Mouse (Mus musculus) adrenal gland (tissue): Measurements from ENCODE around the gene B020031M17Rik.
"Not testable (repeated sequence)": the region's sequence is repeated elsewhere in the genome, so short reads cannot be mapped to it uniquely, and the experiment has no call there.

Experiments
- intact Hi-C: fragments of 180-260 bp; cut with DNase I; formaldehyde crosslinking; loops from one replicate; pipeline ENCODE4 v1.15.1; 2025
- long read RNA-seq, 2 experiments: library from polyadenylated mRNA; unstranded; transcript quantifications; one replicate each; pipeline ENCODE4 v2.0.0; 2020; ENCODE audit warnings: borderline replicate concordance in 1 of 2; ENCODE audit not compliant: insufficient replicate concordance in 1 of 2

B020031M17Rik gene
- long read RNA-seq, experiment 1 = 0 reads
- long read RNA-seq, experiment 2 = 0 reads

DNA sequence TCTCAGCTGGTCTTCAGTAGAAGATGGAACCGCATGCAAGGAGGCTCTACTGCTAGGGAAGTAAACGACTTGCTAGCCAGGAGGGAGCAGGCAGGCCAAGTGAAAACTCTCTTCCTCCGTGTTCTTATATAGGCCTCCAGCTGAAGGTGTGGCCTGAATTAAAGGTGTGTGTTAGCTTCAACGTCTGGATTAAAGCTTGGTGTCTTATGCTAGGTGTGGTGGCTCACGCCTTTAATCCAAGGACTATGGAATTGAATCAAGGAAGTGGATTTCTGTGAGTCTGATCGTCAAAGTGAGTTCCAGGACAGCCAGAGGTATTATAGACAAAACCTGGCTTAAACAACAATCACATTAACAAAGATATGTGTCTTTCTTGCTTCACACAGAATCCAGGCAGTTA lies at the start of gene B020031M17Rik:
Gene B020031M17Rik, minus strand, starts transcription at position 101 of the 400 bp plus-strand sequence.
- intact Hi-C loops = not testable (repeated sequence)

DNA sequence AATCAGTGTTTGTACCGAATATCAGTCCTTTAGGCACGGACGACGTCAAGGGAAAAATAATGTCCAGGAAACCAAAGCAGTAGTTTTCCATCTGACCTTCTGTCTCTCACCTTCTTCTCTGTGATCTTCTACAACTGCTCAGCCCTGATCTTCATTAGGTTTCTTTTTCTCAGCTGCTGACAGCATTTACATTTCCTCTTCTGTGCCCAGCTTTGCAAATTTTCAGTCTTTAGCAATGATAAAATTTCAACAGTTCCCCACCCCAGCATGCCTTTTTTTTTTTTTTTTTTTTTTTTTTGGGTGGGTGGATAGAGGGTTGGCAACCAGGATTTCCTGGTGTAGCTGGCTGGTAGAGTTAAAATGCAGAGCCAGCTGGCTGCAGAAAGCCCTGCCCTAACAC lies 48.6 kb upstream of the B020031M17Rik start:
- intact Hi-C loops = not testable (repeated sequence)

DNA sequence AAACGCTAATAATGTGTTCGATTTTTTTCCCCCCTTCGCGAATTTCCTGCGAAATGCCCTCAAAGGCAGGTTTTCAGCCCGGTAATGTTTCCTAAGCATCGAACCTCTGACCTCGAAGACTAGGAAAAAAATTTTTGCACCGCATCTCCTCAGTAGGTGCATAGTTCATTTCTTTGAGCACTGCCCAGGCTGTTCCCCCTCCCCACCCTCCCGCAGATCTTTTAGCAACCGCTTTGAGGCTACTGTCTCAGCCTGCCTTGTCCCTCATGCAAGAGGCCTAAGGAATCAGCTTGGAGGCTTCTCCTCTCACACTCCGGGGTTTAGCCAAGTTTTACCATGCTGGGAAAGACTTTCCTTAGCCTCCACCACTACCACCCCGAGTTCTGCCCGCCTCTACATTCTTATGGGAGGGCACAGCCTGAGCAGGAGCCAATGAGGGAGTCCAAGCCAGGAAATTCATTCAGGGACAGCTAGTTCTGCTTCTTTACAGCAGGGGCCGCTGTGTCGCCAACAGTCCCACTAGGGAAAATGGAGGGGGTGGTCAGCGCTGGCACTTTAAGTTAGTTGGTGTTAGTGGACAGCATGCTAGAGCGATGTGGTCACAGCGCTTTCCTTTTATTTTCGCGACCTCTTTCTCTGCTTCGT lies 48.0 kb upstream of the B020031M17Rik start:
- intact Hi-C loops = not testable (repeated sequence)

DNA sequence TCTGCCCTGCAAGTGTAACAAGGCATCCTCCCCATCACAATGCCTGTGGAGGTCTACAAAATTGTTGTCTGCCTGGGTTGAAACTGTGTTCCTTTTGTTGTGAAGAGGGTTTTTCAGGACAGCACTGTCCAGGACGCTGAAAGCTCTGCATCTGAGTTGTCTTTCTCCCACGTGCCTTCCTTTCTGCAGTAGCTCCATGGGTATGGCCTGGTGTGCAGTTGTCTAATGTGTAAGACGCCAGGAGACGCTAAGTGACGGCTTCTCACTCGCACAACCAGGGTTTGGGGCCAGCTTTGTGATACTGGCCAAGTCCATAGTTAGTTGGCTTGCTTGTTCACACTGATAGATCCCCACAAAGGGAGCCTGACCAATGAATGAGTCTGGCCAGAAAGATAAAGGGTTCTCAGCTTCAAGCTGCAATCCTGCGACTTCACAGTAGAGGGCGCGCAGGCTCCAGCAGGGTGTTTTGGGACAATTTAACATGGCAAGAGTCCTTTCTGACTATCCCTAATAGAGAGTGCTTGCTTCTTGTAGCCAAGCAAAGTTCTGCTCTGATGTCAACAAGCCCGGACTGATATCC lies 41.4 kb upstream of the B020031M17Rik start:
- intact Hi-C loops = not testable (repeated sequence)

DNA sequence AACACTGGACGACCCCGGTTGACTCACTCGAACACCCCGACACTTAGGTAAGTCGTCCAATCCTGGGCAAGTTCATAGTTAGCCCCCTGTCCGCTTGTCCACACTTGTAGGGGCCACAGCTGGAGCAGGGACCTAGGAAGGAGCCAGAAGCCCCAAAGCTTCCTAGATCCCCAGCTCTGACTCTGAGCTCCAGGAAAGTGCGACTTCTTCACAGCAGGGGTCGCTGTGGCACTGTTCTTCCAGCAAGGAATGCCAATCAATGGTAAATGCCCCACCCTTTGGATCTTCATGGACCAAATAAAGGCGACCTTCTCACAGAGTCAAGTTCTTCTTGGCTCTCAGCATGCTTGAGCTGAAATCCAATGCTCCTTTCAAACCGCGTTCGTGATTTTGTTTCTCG lies 40.7 kb upstream of the B020031M17Rik start:
- intact Hi-C loops = not testable (repeated sequence)

DNA sequence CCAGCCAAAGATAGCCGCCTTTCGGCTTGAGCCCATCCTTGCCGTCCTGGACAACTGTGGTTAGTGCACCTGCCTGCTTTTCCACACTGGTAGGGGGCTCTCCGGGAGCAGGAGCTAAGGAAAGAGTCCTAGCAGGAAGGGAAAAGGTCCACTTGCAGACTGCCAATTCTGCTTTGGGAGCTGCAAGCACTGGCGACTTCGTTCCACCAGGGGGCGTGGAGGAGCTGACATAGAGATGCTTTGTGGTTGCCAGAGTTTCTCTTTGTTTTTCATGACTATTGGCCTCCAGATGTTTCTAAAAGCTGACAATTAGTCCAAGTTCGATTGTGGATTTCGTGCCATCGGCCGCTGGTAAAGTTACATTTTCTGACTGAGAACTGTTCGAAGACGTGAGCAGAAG lies 18.6 kb upstream of the B020031M17Rik start:
- intact Hi-C loops = not testable (repeated sequence)

DNA sequence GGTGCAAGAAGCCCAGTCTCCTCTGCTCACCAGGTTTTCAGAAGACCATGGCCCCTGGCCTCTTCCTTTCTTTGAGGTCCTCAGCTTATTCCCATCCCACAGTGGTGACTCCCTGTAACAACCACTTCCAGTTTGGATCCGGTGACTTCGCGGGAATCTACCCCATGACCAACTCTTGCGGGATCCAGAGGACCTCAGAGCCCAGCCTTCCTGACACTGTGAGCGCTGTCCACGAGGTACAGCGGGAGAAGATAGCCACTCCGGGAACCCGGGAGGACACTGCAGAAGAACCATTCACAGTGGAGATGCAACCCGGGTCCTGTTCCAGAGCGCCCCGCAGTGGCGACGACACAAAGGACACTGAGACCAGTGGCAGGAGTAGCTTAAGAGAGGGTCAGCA lies 17.6 kb upstream of the B020031M17Rik start:
- intact Hi-C loops = not testable (repeated sequence)

DNA sequence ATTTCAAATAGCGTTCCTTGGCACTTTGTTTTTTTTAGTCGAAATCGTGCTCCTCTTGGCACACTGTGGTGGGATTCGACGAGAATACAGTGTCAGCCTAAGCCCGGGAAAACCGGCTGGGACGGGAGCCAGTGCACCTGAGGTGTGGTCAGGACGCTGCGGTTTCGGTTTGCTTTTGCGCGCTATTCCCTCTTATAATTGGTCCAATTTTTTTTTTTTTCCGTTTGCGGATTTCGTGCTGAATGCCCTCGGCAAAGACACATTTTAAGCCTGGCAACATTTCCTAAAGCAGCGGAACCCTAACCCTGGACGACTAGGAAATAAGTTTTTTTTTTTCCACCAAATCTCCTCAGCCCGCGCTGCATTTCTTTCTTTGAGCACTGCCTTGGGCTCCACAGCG lies 15.4 kb upstream of the B020031M17Rik start:
- intact Hi-C loops = not testable (repeated sequence)

DNA sequence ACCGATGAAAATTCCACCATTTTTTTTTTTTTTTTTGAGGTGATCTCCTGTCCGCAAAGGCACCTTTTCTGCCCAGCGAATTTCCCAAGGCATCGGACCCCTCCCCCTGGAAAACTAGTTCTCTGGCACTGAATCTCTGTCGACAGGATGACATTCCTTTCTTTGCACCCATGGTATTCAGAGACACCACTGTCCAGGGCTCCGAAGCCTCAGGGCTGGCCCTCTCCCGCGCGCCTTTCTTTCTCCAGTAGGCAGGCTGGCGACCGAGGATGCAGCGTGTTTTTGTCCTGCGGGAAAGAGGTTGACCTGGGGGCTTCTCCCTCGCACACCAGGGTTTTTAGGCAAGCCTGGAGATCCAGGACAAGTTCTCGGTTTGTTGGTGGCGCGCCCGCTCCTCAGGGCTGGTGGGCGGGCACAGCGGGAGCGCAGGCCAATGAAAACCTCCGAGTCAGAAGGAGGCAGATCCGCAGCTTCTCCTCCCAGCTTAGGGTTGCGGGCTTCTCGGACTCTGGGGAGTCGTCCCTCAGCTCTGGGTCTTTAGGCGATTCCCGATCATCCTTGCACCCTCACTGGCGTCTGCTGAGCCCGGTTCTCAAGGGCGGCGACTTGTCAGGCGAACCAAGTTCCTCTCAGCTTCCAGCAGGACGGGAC lies 14.8 kb upstream of the B020031M17Rik start:
- intact Hi-C loops = not testable (repeated sequence)

DNA sequence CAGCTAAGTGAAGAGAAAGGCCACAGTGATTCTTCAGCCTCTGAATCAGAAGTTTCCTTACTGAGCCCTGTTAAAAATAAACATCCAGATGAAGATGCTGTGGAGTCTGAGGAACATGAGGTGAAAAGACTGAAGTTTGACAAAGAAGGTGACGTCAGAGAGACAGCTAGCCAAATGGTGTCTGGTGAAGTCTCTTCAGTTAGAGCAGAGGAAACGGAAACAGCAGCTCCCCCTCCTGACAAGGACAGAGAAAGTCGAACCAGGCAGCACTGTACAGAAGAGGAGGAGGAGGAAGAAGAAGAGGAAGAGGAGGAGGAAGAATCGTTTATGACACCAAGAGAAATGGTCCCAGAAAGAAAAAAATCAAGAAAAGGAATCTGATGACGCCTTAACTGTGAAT lies 12.2 kb upstream of the B020031M17Rik start:
- intact Hi-C loops = not testable (repeated sequence)

DNA sequence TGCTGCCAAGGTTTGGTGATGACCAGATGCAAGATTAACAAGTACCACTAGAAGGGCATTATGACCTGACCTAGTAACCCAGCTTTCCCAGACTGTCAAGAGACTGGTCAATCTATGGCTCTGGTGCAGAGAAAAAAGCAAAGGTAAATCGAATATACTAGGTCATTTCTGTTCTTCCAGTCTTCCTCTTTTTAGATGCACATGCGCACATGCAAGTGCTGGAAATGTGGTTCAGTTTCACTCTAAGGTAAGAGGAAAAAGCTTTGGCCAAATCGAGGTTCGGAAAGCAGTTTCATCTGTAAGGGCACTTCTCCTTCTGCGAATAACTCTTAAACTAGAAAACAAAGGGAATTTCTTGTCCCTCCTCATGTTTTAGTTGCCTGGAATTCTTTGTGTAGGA lies 5.0 kb upstream of the B020031M17Rik start:
- intact Hi-C loops = not testable (repeated sequence)

DNA sequence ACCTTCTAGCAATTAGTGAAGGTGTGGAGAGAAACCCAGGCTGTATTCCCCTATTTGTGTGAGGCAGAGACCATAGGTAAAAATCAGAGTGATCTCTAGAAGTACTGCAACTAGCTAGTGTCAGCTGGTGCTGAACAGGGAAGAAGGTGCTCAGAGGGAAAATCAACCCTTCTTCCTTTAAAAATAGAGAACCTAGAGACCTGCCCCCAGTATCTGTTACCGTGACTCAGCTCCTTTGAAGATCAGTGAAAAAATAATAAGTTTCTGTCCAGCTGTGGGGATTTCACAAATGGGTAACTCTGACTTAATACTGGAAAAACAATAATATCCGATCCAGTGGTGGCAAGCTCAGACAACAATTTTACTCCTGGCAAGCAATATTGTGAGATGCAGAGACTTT lies 4.5 kb upstream of the B020031M17Rik start:
- intact Hi-C loops = not testable (repeated sequence)

DNA sequence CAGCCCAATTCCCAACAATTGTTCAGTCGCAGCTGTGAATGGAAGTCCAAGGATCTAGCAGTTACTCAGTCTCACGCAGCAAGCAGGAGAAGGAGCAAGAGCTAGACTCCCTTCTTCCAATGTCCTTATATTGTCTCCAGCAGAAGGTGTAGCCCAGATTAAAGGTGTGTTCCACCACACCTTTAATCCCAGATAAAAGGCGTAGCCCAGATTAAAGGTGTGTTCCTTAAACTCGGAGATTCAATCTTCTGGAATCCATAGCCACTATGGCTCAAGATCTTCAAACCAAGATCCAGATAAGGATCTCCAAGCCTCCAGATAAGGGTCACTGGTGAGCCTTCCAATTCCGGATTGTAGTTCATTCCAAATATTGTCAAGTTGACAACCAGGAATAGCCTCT lies 21.4 kb downstream of the B020031M17Rik start, which contains the start of gene Gm21761:
Gene Gm21761, minus strand, starts transcription at position 101 of the 400 bp plus-strand sequence.
- intact Hi-C loops = not testable (repeated sequence)

DNA sequence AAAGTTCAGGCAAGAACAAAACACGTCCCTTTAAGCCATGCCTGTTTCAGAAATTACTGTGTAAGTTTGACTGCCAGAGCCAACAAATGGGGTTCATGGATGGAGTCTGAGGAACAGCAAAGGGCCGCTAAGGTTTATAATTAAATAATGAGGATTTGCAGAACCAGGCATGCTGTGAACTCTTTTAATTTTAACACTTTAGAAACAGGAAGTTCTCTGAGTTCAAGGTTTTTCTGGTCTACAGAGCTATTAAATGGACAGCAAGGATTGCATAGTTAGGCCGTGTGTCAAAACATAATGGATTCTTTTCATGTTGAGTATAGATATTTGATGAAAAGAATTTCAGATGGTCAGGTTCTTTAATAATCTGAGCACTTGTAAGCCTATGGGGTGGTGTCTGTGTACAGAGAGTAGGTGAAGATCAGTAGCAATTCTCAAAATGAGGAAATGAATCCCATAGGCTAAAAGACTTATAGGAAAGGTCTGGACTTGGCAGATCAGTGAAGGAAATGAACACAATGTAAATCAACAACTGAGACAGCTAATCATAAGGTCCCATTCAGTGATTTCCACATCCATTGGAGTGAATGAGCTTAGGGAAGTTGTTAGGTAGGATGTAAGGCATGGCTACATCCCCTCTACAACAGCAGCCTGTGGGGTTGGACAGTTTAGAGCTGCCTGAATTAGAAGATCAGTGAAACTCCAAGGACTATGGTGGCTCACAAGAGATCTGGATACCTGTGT lies 25.8 kb downstream of the B020031M17Rik start:
- intact Hi-C loops = not testable (repeated sequence)

DNA sequence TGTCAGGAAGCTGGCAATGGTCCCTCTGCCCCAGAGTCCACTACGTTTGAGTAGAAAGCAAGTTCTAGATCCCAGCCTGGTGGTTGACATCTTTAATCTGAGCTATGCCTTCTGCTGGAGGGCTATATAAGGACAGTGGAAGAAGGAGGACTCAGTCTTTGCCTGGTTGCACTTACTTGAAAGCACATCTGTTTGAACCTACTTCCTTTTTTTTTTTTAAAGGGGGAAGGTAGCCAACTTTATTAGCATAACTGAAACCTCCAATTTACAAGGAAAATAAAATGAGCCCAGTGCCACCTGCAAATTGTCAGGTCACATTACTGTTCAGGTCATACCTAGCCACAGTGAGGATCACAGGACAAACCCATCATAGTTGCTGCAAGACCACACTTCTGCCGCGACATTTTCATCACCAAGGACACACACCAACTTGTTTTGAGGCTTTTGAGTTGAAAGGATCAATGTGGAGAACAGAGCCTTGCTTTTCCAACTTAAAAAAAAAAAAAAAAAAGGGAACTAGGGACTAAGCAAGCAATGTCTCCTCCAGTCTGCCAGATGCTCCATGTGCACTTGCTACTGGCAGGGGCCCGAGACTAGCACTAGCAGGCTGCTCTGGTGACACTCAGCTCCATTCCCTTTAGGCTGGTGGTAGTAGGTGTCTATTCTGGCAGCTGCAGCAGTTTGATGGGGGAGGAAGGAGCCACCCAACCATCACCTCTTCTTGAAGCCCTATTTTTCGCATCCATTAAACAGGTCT lies 33.5 kb downstream of the B020031M17Rik start:
- intact Hi-C loops = not testable (repeated sequence)

DNA sequence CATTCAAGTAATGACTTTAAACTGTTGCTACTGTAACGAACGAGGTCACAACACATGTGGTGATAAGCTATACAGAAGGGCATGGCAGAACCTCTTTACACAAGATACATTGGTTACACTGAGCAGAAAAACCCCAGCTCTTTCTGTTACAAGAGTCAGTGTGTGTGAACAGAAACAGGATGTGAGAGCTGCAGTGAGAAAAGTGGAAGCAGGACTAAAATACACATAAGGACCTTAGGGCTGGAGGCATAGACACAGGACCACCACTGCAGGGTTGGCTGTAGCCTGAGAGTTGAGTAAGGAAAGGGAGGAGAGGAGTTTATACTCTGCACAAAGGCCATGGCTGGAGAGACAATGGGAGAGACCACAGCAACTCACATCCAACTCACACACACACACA lies 34.2 kb downstream of the B020031M17Rik start:
- intact Hi-C loops = not testable (repeated sequence)
